Mouse (Mus musculus): ENCODE data around the gene Btrc.

DNA sequence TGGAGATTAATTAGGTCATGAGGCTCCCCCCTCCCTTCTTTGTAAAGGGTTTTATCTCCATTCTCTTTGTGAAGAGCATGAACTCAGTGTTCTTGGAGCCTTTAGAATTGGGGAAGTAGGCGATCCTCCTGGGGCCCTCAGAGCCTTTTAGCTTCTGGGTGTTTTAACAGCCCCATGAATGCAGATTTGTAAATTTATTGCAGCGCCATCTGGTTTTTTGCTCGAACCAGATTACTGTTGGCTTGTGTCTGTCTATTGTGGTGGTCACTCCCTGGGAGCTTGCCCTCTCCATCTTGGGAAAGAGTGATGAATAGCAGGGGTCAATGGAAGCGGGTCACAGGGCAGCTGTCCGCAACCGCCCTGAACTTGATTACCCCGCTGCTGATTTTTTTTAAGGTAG, 95.2 kb downstream of the Btrc start:
- TF ChIP-seq CTCF (IDR thresholded peaks at IDR 0.05; ENCODE audit: low read depth) (no peak), EP300 (optimal IDR thresholded peaks at IDR 0.05) (no peak)
